15 mouse cellular contexts compared by ENCODE assay signal in the genomic region with DNA sequence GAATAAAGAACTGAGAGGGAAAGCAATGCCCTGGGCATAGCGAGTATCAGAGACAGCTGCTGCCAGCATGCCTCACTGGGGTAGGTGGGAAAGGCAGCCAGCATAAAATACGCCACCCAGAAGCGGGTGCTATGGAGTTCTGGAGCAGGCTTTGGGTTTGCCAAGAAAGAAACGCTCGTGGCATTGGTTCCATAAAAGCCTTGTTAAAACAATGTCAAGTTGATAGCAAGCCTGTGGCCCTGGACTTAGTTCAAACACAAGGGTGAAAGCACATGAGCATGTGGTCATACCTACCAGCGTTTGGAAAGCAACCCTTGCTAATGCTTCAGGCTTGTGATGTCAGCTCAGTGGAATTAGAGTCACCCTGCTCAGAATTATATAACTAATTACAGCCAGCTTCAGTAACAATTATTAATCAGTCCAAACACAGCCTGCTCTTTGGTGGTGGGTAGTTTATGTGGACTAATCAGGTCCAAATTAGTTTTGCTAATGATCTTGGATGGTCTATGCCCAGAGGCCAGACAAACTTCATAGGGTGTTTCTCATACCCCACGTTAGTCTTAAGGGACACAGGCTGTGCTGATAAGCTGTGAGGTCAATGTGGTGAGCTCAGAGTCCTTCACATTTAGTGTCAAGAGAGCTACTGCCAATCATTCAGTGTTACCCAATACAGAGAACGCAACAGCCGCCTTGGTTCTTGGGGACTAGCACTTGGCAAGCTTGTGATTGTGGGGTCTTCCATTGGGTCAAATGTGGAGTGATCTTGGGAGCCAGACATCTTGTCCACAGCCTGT. TPM values are rescaled to one million over a fixed set of nuclear protein-coding genes. Genes with fewer than 3 reads are reported as not detected.
DNase-seq lines count a peak whose midpoint lies in the region; ATAC-seq and TF ChIP-seq lines count a peak whose summit lies in the region.
"Had no signal": no experiment of that assay in that cellular context is flagged by ENCODE, and none has a peak within 500 bp of the region (broad histone marks: within the 10 kb centered on the region; RNA-seq: fewer than 3 reads in every experiment).

No protein-coding gene starts in this region.

- H3K27me3 ChIP-seq in forebrain, embryonic 14.5 days (replicated peaks; ENCODE audit: control insufficient read depth, insufficient read depth, low read length): no peaks in the 10 kb centered on the region
- no peaks in the 10 kb centered on the region for H3K27me3 ChIP-seq in forebrain, embryonic 12.5 days
- H3K27me3 ChIP-seq in heart, adult 2 months (ENCODE audit: control insufficient read depth, insufficient read depth, low read length): no peaks in the 10 kb centered on the region
- no peaks in the 10 kb centered on the region for H3K27me3 ChIP-seq in limb, embryonic 15.5 days
- H3K27me3 ChIP-seq: hindbrain, embryonic 13.5 days; limb, embryonic 13.5 days; neural tube, embryonic 15.5 days had no signal

- H3K4me3 ChIP-seq in forebrain, embryonic 14.5 days (ENCODE audit: low read depth, low read length): no peak overlapping the region
- no peak overlapping the region for H3K4me3 ChIP-seq in forebrain, embryonic 12.5 days (replicated peaks)
- no peak overlapping the region for H3K4me3 ChIP-seq in heart, adult 2 months
- no peak overlapping the region for H3K4me3 ChIP-seq in limb, embryonic 15.5 days
- H3K4me3 ChIP-seq: hindbrain, embryonic 13.5 days; limb, embryonic 13.5 days; lung, embryonic 15.5 days; neural tube, embryonic 15.5 days had no signal

- 0 out of 2 replicates have a peak, but pooled peaks have one; percentile 9 for TF ChIP-seq CTCF in heart, adult 2 months (IDR thresholded peaks at IDR 0.05)

- ATAC-seq in forebrain, embryonic 14.5 days: peak; percentile 40; the same call in 1 of the 2 replicates
- no peak for ATAC-seq in forebrain, embryonic 12.5 days (ENCODE audit: low FRiP score)
- peak; percentile 66 for ATAC-seq in limb, embryonic 15.5 days (ENCODE audit: insufficient number of reproducible peaks, low FRiP score, low TSS enrichment, low read depth)

- WGBS in forebrain, embryonic 14.5 days: 63% methylated on average over 9 of the region's 9 CpGs
- 83% methylated on average over 9 of the region's 9 CpGs for WGBS in forebrain, embryonic 12.5 days
- WGBS in heart, adult 2 months: 60% methylated on average over 9 of the region's 9 CpGs
- 61% methylated on average over 9 of the region's 9 CpGs for WGBS in limb, embryonic 15.5 days

- H3K4me2 ChIP-seq in forebrain, embryonic 14.5 days (ENCODE audit: low read length): no peak overlapping the region
- no peak overlapping the region for H3K4me2 ChIP-seq in forebrain, embryonic 12.5 days
- no peak overlapping the region for H3K4me2 ChIP-seq in limb, embryonic 15.5 days
- H3K4me2 ChIP-seq: hindbrain, embryonic 13.5 days; limb, embryonic 13.5 days; lung, embryonic 15.5 days; neural tube, embryonic 15.5 days had no signal

- no peaks in the 10 kb centered on the region for H3K36me3 ChIP-seq in forebrain, embryonic 14.5 days (ENCODE audit: control insufficient read depth, insufficient read depth, low read length)
- no peaks in the 10 kb centered on the region for H3K36me3 ChIP-seq in forebrain, embryonic 12.5 days (replicated peaks)
- H3K36me3 ChIP-seq in heart, adult 2 months (ENCODE audit: control insufficient read depth, insufficient read depth, low read length): no peaks in the 10 kb centered on the region
- no peaks in the 10 kb centered on the region for H3K36me3 ChIP-seq in limb, embryonic 15.5 days
- H3K36me3 ChIP-seq: hindbrain, embryonic 13.5 days; limb, embryonic 13.5 days; lung, embryonic 15.5 days; neural tube, embryonic 15.5 days had no signal

- peak; percentile 90 for TF ChIP-seq EP300 in heart, adult 2 months (IDR thresholded peaks at IDR 0.05; ENCODE audit: insufficient read depth, low read depth, low read length)

- intact Hi-C loops in left cerebral cortex, postnatal 4 days (cut with DNase I): no loop called here
- intact Hi-C loops in left cerebral cortex, postnatal 14 days (cut with DNase I): no loop called here
- intact Hi-C loops in heart, adult 2 months (cut with DNase I): no loop called here
- intact Hi-C loops in gastrocnemius, postnatal 14 days (cut with DNase I; ENCODE audit: low total_unique reads): no loop called here

- H3K9ac ChIP-seq in forebrain, embryonic 14.5 days (ENCODE audit: low read length): no peak overlapping the region
- H3K9ac ChIP-seq in forebrain, embryonic 12.5 days: no peak overlapping the region
- H3K9ac ChIP-seq in heart, adult 2 months (ENCODE audit: low read depth, low read length): no peak overlapping the region
- H3K9ac ChIP-seq in limb, embryonic 15.5 days: no peak overlapping the region
- H3K9ac ChIP-seq: hindbrain, embryonic 13.5 days; limb, embryonic 13.5 days; lung, embryonic 15.5 days; neural tube, embryonic 15.5 days had no signal

- DNase-seq in forebrain, embryonic 14.5 days (ENCODE audit: low spot score): peak; percentile 58
- peak; percentile 64 for DNase-seq in left cerebral cortex, postnatal 4 days
- no peak for DNase-seq in left cerebral cortex, postnatal 14 days (ENCODE audit: low spot score in 2 of 2)
- peak in 1 of 2 experiments; percentile 78 for DNase-seq in heart, adult 2 months
- DNase-seq in adipocyte (ENCODE audit: low spot score): no peak
- DNase-seq in gastrocnemius, postnatal 14 days: no peak
- DNase-seq: thymus, postnatal 14 days had no signal

- H3K4me1 ChIP-seq in forebrain, embryonic 14.5 days (ENCODE audit: control insufficient read depth, insufficient read depth, low read length): no peaks in the 10 kb centered on the region
- peaks cover 19% of the 10 kb centered on the region for H3K4me1 ChIP-seq in forebrain, embryonic 12.5 days
- peaks cover 8% of the 10 kb centered on the region for H3K4me1 ChIP-seq in heart, adult 2 months (ENCODE audit: control insufficient read depth, insufficient read depth, low read length)
- H3K4me1 ChIP-seq in limb, embryonic 15.5 days: peaks cover 24% of the 10 kb centered on the region
- H3K4me1 ChIP-seq: lung, embryonic 15.5 days had no signal

- H3K9me3 ChIP-seq in forebrain, embryonic 14.5 days (replicated peaks; ENCODE audit: control insufficient read depth, low read length): no peaks in the 10 kb centered on the region
- H3K9me3 ChIP-seq in forebrain, embryonic 12.5 days: no peaks in the 10 kb centered on the region
- no peaks in the 10 kb centered on the region for H3K9me3 ChIP-seq in limb, embryonic 15.5 days
- H3K9me3 ChIP-seq: hindbrain, embryonic 13.5 days; limb, embryonic 13.5 days; lung, embryonic 15.5 days; neural tube, embryonic 15.5 days had no signal

- no peak overlapping the region for H3K27ac ChIP-seq in forebrain, embryonic 14.5 days (ENCODE audit: low read depth, low read length)
- H3K27ac ChIP-seq in forebrain, embryonic 12.5 days: no peak overlapping the region
- H3K27ac ChIP-seq in heart, adult 2 months: peak overlapping the region; percentile 85
- no peak overlapping the region for H3K27ac ChIP-seq in limb, embryonic 15.5 days
- H3K27ac ChIP-seq: hindbrain, embryonic 13.5 days; limb, embryonic 13.5 days; lung, embryonic 15.5 days; neural tube, embryonic 15.5 days had no signal

- H3K79me2 ChIP-seq in heart, adult 2 months (replicated peaks; ENCODE audit: control insufficient read depth, insufficient read depth, low read length): no peaks in the 10 kb centered on the region

- TF ChIP-seq POLR2A in heart, adult 2 months (IDR thresholded peaks at IDR 0.05; ENCODE audit: insufficient read depth, low read depth, low read length): no peak

RNA-seq across cellular contexts. Expression of a gene that starts 34.5 kb away (rescaled TPM):
- 33.5 and 40.2 TPM in 2 replicates for polyA plus RNA-seq in forebrain, embryonic 14.5 days (2014; fragmentation: Nextera tagmentation; extraction: Ambion mirVana)
- 25.5 and 28.7 TPM in 2 replicates for polyA plus RNA-seq in forebrain, embryonic 12.5 days (2016; fragmentation: Nextera tagmentation; extraction: Ambion mirVana)
- 1 to 10 TPM; 7.3 to 9.0 TPM for total RNA-seq in left cerebral cortex, postnatal 4 days (2021)
- total RNA-seq in left cerebral cortex, postnatal 14 days (2021): 10 to 100 TPM in 1 of 2 experiments, 1 to 10 TPM in 1; 7.2 to 10.5 TPM
- total RNA-seq in heart, adult 2 months (2021): 10 to 100 TPM; 56.5 to 58.0 TPM
- polyA plus RNA-seq in heart, adult 2 months (2012; rRNA removed): 186 and 351 TPM in 2 replicates
- polyA plus RNA-seq in limb, embryonic 15.5 days (2015; fragmentation: Nextera tagmentation; extraction: Ambion mirVana): 34.6 and 38.1 TPM in 2 replicates
- total RNA-seq in gastrocnemius, postnatal 14 days (2021): 10 to 100 TPM; 14.1 to 16.2 TPM
- total RNA-seq: megakaryocyte, adult 5-6 weeks; MEL had no signal

Comparison
In these comparisons a context has a peak if more than half of its experiments do, and no peak if none do; other contexts are left out.
1. DNase-seq: peak in forebrain, embryonic 14.5 days (single experiment) and left cerebral cortex, postnatal 4 days (single experiment); none in left cerebral cortex, postnatal 14 days (0 of 2), adipocyte (single experiment) and gastrocnemius, postnatal 14 days (single experiment).